Mouse (Mus musculus) adrenal gland, adult 8-10 months (tissue): ENCODE measurements around the gene Sspn. TPM values are rescaled to one million over a fixed set of nuclear protein-coding genes. Genes with fewer than 3 reads are reported as not detected.
A peak's percentile ranks its signal among the peaks of the same experiment; 100 is the strongest.

Source experiments
- DNase-seq: peaks from one replicate; pipeline ENCODE4 v3.0.0; 2022
- total RNA-seq, 4 experiments: library from RNA; stranded (reverse); gene quantifications; 2 replicates each; pipeline ENCODE4 v1.2.4; 2022

The Sspn gene
- total RNA-seq, 4 experiments from 2014 or later, result 14.3 to 23.6 (median 19.0) TPM

DNA sequence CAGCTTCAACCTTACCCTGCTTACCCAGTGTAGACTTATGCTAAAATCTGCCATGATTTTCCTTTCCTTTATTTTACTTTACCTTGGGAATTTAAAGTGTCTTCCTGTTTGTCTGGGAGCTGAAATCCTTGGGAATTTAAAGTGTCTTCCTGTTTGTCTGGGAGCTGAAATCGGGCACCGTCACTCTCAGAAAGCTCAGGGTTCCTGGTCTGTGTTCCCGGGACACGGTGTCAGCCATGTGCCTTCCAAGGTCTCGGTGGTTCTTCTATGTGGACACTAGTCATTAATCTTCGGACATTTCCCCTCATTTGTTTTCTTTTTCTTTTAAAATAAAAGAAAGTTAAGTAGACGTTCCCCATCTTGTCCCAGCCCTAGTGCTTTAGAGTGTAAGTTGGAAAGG, 43.3 kb downstream of the Sspn start:
- no peak for DNase-seq

DNA sequence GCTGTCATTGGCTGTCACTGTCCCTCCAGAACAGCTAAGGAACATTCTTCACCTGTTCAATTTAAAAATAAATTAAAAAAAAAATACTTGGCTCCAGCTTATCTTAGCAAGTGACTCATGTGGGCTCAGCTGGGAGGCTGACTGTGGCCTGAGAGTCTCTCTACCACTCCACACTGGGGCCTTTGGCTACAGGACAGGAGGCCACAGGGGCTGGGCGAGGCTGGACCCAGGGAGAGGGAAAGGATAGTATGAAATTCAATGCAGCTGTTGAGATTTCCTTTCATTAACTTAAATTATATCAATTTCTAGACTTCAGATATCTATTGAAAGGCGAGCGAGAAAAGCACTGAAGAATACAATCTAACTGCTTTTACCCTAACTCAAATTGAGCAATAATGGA, 45.9 kb downstream of the Sspn start:
- DNase-seq, result peak; percentile 27

DNA sequence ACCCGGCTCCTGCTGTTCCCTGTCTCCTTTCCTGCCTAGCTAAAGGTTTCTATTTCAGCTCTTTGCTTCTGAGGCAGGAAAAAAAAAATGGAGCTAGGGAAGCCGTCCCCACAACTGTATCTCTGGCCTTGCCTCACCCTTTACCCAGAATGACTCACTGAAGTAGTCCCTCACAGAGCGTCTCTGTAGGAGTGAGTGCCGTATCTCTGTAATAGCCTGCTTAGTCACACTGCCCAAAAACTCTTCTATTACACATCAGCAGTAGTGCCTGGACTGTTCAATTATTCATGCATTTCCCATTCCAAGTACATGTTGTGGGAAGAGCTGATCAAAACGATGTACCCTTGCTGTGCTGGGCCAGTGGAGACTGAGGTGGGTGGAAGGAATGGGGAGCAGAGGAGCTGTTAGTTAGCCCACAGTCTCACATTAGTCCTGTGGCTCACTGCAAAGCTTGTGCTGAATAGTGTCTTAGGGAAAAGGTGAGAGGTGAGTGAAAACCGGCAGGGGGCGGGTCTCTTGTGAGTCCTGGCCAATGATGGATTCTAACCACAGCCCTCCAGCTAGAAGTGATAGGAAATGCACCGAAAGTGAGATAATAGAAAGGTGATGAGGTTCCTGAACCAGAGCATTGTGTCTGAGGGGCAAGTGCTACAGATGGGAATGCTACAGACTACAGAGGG, 46.5 kb downstream of the Sspn start:
- peak; percentile 62 for DNase-seq

DNA sequence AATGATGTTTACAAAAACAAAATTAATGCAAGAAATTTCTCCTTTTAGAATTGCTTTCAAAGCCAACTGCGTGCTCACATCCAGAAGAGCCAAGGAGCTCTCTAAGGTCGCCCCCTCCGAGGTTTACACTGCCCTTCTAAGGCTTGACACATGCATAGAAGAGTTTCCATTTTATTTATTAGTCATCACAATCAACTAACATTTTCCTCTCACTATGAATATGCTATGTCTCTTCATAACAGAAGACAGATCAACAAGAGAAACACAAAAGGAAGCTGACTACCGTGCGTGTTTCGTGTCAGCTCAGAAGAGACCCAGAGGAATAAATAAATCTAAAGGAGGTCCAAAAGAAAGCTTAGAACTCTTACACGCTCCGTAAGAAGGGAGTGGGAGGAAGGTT, 49.6 kb downstream of the Sspn start:
- DNase-seq, result no peak

DNA sequence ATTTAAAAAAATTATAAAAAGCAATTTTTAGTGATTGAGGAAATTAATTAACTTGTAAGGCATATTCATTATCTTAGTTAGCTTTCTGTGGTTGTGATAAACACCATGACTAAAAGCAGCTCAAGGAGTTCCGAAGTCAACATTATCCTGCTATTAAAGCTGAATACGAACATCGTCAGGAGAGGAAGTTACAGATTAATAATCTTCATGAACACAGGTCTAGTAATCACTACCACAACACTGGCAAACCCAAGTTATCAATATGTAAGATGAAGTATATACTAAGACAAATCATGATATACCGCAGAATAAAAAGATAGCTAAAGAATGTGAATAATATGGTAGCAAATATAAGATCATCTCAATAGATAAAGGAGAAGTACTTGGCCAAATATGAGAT, 50.9 kb downstream of the Sspn start:
- DNase-seq, result no peak

DNA sequence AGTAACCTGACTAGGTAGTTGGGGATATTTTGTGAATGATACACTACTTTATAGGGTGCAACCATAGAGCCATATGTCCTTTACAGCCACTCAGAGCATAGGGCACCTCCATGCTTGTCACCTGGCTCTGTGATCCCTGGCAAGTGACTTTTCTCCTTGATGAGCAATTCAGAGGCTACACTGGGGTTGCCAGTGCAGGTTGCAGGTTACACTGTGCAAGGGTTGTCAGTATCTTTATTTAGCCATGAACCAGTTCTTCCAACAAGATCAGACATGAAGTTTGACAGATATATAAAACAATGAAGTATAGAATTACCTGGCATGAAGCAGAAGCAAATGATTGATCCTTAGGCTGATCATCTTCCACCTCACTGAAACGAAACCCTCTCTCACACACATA, 59.1 kb downstream of the Sspn start:
- no peak for DNase-seq

DNA sequence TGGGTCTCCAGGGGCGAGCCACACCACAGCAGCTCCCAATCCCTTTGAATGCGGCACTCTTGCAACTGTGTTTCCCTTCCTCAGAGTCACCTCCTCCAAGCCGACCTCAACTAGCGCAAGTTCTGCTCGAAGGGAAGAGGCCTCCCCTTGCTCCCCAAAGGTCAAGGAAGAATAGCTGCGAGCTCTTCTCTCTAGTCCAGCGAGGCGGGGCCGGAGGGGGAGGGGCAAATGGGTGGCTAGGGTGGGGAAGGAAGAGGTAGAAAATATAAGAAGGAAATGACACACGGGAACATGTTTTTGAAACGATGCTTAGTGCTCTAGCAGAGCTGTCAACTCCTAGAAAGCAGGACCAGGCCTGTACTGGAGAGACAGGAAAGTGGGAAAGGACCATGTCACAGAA, 61.1 kb downstream of the Sspn start:
- no peak for DNase-seq

DNA sequence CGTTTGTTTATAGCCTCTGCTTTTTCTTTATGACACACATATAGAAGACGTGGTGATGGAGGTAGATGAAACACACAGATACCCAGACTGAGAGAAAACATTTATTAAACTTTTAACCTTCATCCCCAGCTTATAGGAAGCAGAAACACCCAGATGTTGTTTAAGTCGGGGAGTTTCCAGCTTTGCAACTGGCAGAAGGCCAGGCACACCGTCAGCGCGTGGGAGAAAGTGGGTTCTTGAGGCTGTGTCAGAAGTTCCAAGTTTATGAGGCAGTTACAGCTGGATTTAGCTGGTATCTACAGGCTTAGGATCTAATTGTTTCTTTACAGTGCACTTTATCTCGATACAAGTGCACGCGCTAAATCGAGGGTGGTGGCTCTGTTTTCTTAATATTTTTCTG, 61.5 kb downstream of the Sspn start:
- DNase-seq, result no peak

DNA sequence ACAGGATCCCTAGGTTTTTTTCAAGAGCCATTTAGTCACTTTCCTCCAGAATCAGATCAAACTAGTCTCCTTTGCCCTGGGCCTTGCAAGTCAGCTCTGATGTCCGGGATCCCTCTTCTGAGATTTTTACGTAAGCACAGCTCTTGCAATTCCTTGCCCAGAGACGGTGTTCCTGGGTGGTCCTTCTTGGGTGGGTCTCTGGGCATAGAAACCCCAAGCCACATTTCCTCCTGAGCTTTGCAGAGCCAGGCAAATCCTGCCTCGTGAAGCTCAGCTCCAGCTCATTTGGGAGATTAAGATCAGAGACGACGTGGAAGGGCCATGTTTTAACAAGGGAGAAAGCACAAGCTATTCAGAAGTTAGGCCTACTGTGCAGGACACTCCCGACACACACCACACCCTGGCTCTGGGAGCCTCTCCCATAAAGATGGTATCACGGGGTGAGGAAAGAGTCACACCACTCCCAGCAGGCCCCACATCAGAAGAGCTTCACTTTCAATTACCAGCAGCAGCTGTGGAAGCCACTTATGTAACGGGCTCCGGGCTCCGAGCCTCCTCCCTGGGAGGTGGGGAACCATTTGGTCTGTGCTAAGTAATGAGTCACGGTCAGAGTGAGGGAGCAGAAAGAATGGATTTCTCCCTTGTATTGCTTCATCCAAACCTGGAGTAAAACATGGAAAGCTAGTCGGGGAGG, 67.0 kb downstream of the Sspn start:
- DNase-seq, result peak; percentile 64

DNA sequence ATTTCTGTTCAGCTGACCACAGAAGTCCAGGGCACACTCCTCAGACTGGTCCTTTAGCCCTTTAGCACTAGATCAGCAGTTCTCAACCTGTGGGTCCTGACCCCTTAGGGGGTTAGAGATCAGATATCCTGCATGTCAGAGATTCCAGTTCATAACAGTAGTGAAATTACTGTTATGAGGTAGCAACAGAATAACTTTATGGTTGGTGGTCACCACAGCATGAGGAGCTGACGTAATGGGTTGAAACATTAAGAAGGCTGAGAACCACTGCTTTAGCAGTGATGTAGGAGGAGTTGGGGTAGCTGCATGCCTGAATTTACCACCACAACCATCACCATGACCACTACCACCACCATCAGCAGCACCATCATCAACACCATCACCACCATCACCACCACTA, 69.3 kb downstream of the Sspn start:
- DNase-seq, result no peak

DNA sequence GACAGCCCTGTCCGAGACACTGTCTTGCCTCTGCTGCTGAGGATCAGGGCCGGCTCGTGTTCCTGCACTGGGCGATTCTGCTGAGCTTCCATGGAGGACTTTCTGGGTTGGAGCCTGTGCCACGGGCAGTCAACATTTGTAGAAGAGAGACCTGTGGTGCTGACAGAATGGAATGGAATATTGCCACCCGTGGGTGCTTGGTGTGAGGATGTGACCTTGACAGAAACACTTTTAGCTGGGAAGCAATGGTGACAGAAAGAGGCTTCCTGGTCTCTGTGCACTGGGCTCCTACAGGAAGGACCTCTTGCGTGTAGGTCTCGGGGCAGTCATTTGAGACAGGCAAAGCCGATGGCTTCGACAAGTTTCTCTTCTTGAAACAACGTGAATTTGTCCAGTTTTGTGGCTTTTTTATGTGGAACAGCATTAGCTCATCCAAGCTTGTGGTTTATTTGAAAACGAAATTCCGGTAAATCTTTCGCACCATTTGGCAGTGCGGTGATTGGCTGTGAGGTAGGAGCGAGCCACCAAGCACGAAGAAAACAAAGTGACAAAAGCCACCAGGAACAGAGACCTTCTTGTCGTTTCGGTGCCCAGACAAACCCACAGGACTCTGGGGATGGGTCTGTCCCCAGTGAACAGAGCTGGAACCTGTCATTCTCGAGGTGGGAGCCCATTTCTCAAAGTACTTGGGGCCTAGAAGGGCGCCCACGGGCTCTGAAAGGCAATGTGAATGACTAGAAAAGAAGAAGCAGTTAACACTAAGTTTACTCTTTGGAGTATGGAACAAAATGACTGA, 70.2 kb downstream of the Sspn start:
- DNase-seq, result no peak

DNA sequence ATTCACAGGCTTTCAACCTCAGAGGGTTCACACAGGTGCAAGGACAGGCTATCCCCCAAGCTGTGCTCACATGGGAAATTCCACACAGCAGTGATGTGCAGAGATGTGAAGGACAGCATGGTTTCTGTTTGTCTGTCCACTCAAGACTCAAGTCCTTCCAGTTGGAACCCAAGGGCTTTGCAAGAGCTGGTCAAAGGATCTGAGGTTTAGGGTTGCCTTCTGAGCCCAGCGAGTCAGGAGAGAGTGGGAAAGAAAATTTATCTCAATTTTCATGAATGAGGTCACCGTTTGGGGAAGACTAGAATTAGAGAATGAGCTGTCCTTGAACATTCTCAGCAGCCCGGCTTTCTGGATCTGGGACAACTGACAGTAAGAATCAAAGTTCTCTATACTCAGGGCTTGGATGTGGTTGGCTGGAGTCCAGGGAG, 72.7 kb downstream of the Sspn start:
- DNase-seq, result peak; percentile 45

DNA sequence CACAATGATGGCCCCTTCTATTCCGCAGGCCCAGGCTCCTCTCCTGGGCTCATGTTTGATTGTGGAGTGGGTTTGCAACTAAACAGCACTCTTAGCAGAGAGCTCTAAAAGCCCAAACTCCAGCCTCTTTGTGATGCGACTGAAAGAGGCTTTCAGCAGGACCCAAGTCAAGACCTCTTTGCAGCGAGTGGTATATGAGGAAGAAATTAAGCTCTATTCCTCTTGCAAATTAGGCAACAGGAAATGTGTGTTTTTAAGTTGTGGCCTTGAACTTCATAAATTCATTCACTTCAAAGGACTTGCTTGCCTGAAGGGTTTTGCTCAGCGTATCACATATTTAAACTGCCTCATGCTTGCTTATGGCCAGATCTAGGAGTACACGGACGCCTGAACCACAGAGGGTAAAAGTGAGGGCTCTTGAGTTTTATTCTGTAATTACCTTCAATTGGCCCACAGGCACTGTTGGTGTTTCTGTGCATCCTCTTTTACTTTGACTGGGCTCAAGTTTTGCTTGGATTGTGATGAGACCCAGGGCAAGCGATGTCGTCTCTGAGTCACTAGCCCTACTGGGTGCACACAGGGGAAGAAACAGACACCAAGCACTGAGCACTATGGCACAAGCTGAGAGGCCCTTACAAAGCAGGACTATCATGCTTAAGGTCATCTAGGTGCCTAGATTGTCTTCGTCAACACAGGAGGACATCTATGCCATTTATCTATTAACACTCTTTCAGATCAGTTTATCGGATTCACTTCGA, 73.9 kb downstream of the Sspn start:
- DNase-seq, result no peak

DNA sequence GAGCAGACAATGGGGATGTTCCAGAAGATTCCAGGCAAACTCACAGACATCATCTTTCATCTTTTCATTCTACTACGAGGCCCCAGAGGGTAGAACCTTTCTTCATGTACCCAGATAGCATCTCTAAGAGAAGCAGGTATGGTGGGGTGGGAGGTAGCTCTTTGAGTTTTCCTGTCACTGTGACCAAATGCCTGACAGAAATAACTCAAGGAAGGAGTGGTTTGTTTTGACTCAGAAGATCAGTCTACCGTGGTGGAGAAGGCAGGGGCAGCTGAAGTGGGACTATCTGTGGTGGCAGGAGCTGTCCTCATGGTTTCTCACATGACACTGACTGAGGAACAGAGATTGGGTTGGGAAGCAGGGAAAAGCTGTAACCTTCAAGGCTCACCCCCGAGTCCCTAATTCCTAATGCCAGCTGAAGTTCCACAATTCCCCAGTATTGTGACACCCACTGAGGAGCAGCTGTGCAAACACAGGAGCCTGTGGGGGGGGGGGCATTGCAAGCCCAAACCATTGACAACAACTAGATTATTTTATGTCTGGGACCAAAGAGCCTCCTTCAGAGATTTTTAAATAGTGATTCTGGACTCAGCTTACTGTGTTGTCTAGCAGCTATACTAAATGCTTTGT, 74.6 kb downstream of the Sspn start:
- DNase-seq, result no peak

DNA sequence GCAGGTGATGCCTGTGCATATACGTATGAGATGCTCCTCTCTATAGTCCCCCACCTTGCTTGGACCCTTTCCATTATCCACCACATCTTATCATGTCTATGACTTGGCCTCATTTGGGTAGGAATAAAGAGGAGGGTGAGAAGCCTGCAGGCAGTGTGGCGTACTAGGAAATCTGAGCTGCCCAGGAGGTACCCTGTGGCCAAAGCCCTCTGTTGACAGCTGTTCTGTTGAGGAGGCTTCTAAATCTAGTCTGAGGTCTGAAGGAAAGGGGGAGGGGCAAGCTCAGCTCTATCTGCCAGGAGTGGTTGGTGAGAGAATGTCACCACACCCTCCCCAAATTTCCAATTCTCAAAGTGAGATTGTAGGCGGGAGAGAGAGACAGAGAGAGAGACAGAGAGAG, 75.3 kb downstream of the Sspn start:
- no peak for DNase-seq

DNA sequence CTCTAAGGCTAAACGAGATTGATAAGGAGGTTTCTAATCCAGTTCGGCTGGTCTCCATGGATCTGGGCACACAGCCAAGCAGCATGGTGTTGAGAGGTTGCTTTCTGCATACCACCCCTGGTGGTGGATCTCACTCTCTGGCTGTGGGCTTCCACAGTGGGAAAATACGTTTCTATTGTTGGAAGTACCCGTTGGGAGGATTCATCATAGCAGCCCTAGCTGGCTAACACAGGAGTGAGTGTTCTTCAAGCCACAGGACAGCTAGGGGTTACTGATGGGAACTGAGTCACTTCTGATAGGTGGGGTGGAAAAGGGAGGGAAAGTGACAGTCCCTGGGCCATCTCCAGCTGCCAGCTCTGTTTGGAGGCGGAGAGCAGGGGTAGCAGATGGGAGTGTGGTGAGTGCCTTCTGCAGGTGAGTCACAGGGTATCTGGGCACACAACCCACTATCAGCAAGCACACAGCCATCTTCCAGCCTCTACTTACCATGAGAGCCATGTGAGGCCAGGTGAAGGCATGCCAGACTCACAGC, 77.1 kb downstream of the Sspn start:
- no peak for DNase-seq

DNA sequence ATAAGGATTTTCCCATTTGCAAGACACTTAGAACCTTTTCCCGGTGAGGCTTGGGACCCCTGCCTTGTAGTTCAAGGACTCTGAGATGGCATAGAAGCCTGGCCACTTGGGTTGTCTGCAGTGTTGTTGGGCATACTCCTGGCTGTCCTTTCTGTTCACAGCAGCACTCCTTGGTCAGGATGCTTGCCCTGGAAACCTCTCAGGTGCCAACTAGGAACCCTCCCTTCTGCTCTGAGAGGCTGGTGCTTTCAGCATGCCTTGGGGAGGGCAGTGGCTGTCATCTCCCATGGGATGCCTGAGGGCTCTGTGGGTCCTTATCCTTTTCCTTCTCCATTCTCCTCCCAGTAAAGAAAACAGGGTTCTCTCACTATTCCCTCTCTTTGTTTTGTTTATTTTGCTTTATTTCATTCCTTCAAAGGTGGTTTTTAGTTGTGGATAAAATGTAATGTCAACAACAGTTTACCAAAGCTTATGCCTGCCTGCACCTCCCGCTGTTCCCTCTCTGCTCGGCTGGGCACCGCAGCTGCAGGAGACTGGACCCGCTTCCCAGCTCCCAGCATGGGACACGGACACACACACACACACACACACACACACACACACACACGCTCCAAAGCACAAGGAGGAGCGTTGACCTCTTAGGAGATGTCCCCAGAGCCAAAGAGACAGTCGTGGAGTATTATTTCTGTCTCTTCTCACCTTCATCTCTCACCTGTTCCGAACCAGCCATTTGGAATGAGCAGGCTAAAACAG, 77.9 kb downstream of the Sspn start:
- no peak for DNase-seq

DNA sequence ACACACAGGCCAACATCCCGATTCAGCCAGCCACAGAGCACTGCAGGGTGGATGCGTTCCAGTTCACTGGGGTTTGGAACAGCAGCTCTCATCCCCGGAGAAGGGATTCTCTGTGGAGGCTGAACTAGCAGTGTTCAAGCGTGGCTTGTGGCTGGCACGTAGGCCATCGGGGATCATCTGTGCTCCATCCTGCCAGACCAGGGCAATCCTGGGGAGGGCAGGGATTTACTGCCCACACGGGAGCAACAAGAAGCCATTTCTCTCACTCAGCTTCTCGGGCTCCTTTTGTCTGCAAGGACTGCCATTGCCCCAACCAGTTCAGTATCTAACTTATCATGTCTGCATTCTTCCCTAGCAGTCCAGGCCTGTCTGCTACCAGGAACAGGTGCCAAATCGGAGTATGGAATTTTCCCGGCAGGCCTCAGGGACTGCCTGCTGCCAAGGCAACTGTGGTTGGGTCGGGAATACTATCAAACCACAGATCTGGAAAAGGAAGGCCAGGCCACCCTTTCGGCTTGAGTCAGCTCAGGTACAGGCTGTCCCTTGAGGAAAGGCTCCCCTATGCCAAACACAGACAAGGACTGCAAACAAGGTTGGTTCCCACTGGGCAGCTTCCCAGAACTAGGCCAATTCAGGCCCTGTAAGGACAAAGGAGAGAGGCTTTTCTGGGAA, 78.8 kb downstream of the Sspn start:
- peak; percentile 58 for DNase-seq

DNA sequence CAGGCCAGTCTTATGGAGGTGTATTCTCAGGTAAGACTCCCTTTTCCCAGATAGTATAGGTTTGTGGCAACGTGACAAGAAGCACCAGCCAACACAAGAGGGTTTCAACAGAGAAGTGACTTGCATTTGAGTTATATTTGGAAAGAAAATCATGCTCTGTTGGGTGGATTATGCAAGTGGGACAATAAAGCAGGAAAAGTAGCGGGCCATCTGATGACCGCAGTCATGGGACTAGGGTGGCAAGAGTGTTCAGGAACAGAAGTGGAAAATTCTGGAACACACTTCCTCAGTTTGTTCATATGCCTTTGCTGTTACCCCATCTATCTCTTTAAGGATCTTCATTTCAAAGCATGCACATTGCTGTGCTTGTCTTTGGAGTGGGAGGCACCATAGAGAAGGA, 82.9 kb downstream of the Sspn start:
- DNase-seq, result no peak
